9 mouse cellular contexts compared by ENCODE assay signal in the genomic region with DNA sequence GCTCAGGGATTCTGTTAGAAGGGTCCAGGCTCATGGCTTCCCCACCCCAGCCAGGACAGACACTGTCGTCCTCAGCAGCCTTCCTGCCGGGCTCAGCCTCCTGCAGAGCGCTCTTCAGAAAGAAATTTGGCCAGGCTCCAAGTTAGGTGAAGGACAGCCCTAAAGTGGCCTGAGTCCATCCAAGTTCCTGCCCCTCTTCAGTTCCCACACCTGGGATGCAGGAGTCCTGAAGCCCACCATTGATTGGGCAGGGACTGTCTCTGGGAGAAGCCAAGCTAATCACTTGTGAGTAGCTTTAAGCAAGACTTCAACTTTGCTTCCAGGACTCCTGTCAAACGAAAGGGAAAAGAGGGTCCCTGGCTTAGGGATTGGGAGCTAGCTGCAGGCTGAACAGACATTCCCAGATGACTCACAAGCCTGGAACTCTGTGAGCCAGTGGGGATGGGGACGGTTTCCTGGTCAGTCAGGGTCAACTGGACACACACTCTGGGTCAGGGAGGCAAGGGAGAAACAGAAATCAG. TPM values are rescaled to one million over a fixed set of nuclear protein-coding genes. Genes with fewer than 3 reads are reported as not detected.
DNase-seq lines count a peak whose midpoint lies in the region; ATAC-seq lines count a peak whose summit lies in the region.
"Had no signal": no experiment of that assay in that cellular context is flagged by ENCODE, and none has a peak within 500 bp of the region (broad histone marks: within the 10 kb centered on the region; RNA-seq: fewer than 3 reads in every experiment).

No protein-coding gene starts in this region.

- no peaks in the 10 kb centered on the region for H3K9me3 ChIP-seq in hindbrain, embryonic 16.5 days (ENCODE audit: control insufficient read depth, low read length)
- H3K9me3 ChIP-seq in hindbrain, embryonic 11.5 days (ENCODE audit: control insufficient read depth, low read length) = no peaks in the 10 kb centered on the region
- H3K9me3 ChIP-seq in embryonic facial prominence, embryonic 15.5 days (replicated peaks) = no peaks in the 10 kb centered on the region
- H3K9me3 ChIP-seq in limb, embryonic 10.5 days (replicated peaks) = no peaks in the 10 kb centered on the region
- H3K9me3 ChIP-seq in forebrain, embryonic 15.5 days = no peaks in the 10 kb centered on the region

- no peaks in the 10 kb centered on the region for H3K36me3 ChIP-seq in hindbrain, embryonic 16.5 days (ENCODE audit: control insufficient read depth, insufficient read depth, low read length)
- no peaks in the 10 kb centered on the region for H3K36me3 ChIP-seq in hindbrain, embryonic 11.5 days (ENCODE audit: control insufficient read depth, insufficient read depth, low read length)
- no peaks in the 10 kb centered on the region for H3K36me3 ChIP-seq in embryonic facial prominence, embryonic 15.5 days
- no peaks in the 10 kb centered on the region for H3K36me3 ChIP-seq in limb, embryonic 10.5 days
- no peaks in the 10 kb centered on the region for H3K36me3 ChIP-seq in forebrain, embryonic 15.5 days

- no peak overlapping the region for H3K27ac ChIP-seq in hindbrain, embryonic 16.5 days (ENCODE audit: low read depth, low read length)
- H3K27ac ChIP-seq in hindbrain, embryonic 11.5 days (ENCODE audit: low read depth, low read length) = no peak overlapping the region
- H3K27ac ChIP-seq in embryonic facial prominence, embryonic 15.5 days (replicated peaks) = peak overlapping the region; percentile 95
- H3K27ac ChIP-seq in limb, embryonic 10.5 days = peak overlapping the region; percentile 92
- H3K27ac ChIP-seq in forebrain, embryonic 15.5 days (replicated peaks) = no peak overlapping the region

- H3K4me3 ChIP-seq in hindbrain, embryonic 16.5 days (ENCODE audit: low read length) = no peak overlapping the region
- no peak overlapping the region for H3K4me3 ChIP-seq in hindbrain, embryonic 11.5 days (ENCODE audit: low read depth, low read length)
- H3K4me3 ChIP-seq in embryonic facial prominence, embryonic 15.5 days (replicated peaks) = no peak overlapping the region
- H3K4me3 ChIP-seq in limb, embryonic 10.5 days = peak overlapping the region; percentile 28; the same call in 1 of the 2 replicates
- no peak overlapping the region for H3K4me3 ChIP-seq in forebrain, embryonic 15.5 days

- H3K27me3 ChIP-seq in hindbrain, embryonic 16.5 days (replicated peaks; ENCODE audit: control insufficient read depth, insufficient read depth, low read length) = peaks cover 7% of the 10 kb centered on the region; the same call in 1 of the 2 replicates
- H3K27me3 ChIP-seq in hindbrain, embryonic 11.5 days (ENCODE audit: control insufficient read depth, insufficient read depth, low read length) = peaks cover under 1% of the 10 kb centered on the region
- no peaks in the 10 kb centered on the region for H3K27me3 ChIP-seq in embryonic facial prominence, embryonic 15.5 days
- H3K27me3 ChIP-seq in limb, embryonic 10.5 days (ENCODE audit: low read depth, poor library complexity, severe bottlenecking) = peaks cover 12% of the 10 kb centered on the region; the same call in 1 of the 2 replicates
- no peaks in the 10 kb centered on the region for H3K27me3 ChIP-seq in forebrain, embryonic 15.5 days

- ATAC-seq in hindbrain, embryonic 16.5 days = no peak
- ATAC-seq in hindbrain, embryonic 11.5 days (ENCODE audit: low FRiP score) = no peak
- no peak for ATAC-seq in embryonic facial prominence, embryonic 15.5 days (ENCODE audit: insufficient number of reproducible peaks, low FRiP score, low TSS enrichment, low read depth)
- ATAC-seq in forebrain, embryonic 15.5 days (replicated peaks) = no peak

- peaks cover 6% of the 10 kb centered on the region; the same call in 1 of the 2 replicates for H3K4me1 ChIP-seq in hindbrain, embryonic 16.5 days (ENCODE audit: control insufficient read depth, insufficient read depth, low read depth, low read length)
- peaks cover 3% of the 10 kb centered on the region; the same call in 1 of the 2 replicates for H3K4me1 ChIP-seq in hindbrain, embryonic 11.5 days (replicated peaks; ENCODE audit: control insufficient read depth, insufficient read depth, low read length)
- peaks cover 61% of the 10 kb centered on the region for H3K4me1 ChIP-seq in embryonic facial prominence, embryonic 15.5 days
- peaks cover 52% of the 10 kb centered on the region for H3K4me1 ChIP-seq in limb, embryonic 10.5 days
- H3K4me1 ChIP-seq in forebrain, embryonic 15.5 days = peaks cover 12% of the 10 kb centered on the region

- H3K4me2 ChIP-seq in hindbrain, embryonic 16.5 days (ENCODE audit: low read length) = no peak overlapping the region
- no peak overlapping the region for H3K4me2 ChIP-seq in hindbrain, embryonic 11.5 days (replicated peaks; ENCODE audit: low read depth, low read length)
- no peak overlapping the region for H3K4me2 ChIP-seq in embryonic facial prominence, embryonic 15.5 days (replicated peaks)
- no peak overlapping the region for H3K4me2 ChIP-seq in forebrain, embryonic 15.5 days (replicated peaks)
- H3K4me2 ChIP-seq: midbrain, embryonic 11.5 days had no signal

- H3K9ac ChIP-seq in hindbrain, embryonic 16.5 days (ENCODE audit: low read depth, low read length) = peak overlapping the region; percentile 17; the same call in 1 of the 2 replicates
- H3K9ac ChIP-seq in hindbrain, embryonic 11.5 days (ENCODE audit: low read depth, low read length) = no peak overlapping the region
- no peak overlapping the region for H3K9ac ChIP-seq in embryonic facial prominence, embryonic 15.5 days
- H3K9ac ChIP-seq in forebrain, embryonic 15.5 days (replicated peaks) = no peak overlapping the region

- DNase-seq in hindbrain, embryonic 11.5 days (ENCODE audit: low spot score) = no peak
- DNase-seq in MN1 (ENCODE audit: low spot score) = peak; percentile 64
- DNase-seq in limb, embryonic 10.5 days (ENCODE audit: low spot score) = peak; percentile 58
- no peak for DNase-seq in cerebellum, adult 11-12 months
- DNase-seq in cerebellum, postnatal 14 days = no peak

- 21% methylated on average over 5 of the region's 5 CpGs for WGBS in hindbrain, embryonic 16.5 days
- 23% methylated on average over 5 of the region's 5 CpGs for WGBS in hindbrain, embryonic 11.5 days
- WGBS in embryonic facial prominence, embryonic 15.5 days = 5% methylated on average over 5 of the region's 5 CpGs
- WGBS in limb, embryonic 10.5 days = 22% methylated on average over 5 of the region's 5 CpGs
- 17% methylated on average over 5 of the region's 5 CpGs for WGBS in forebrain, embryonic 15.5 days

RNA-seq across cellular contexts. Expression of a gene that starts 8.2 kb away (rescaled TPM):
- polyA plus RNA-seq in hindbrain, embryonic 16.5 days (2015; fragmentation: Nextera tagmentation; extraction: Ambion mirVana) = 105 and 275 TPM in 2 replicates
- polyA plus RNA-seq in hindbrain, embryonic 11.5 days (2014; fragmentation: Nextera tagmentation; extraction: Ambion mirVana) = 122 and 135 TPM in 2 replicates
- polyA plus RNA-seq in embryonic facial prominence, embryonic 15.5 days (2015; fragmentation: Nextera tagmentation; extraction: Ambion mirVana) = 4,177 and 4,242 TPM in 2 replicates
- 81.4 and 104 TPM in 2 replicates for polyA plus RNA-seq in limb, embryonic 10.5 days (2016; fragmentation: Nextera tagmentation; extraction: Ambion mirVana)
- 40.2 and 40.5 TPM in 2 replicates for polyA plus RNA-seq in forebrain, embryonic 15.5 days (2015; fragmentation: Nextera tagmentation; extraction: Ambion mirVana)

RNA-seq across cellular contexts. Expression of a gene that starts 39.6 kb away (rescaled TPM):
- not detected in 2 replicates for polyA plus RNA-seq in hindbrain, embryonic 16.5 days (2015; fragmentation: Nextera tagmentation; extraction: Ambion mirVana)
- polyA plus RNA-seq in hindbrain, embryonic 11.5 days (2014; fragmentation: Nextera tagmentation; extraction: Ambion mirVana) = not detected in 2 replicates
- polyA plus RNA-seq in embryonic facial prominence, embryonic 15.5 days (2015; fragmentation: Nextera tagmentation; extraction: Ambion mirVana) = 0.25 TPM in 1 of 2 replicates, not detected in the other
- not detected in 2 replicates for polyA plus RNA-seq in limb, embryonic 10.5 days (2016; fragmentation: Nextera tagmentation; extraction: Ambion mirVana)
- polyA plus RNA-seq in forebrain, embryonic 15.5 days (2015; fragmentation: Nextera tagmentation; extraction: Ambion mirVana) = not detected in 2 replicates
- polyA plus RNA-seq: midbrain, embryonic 11.5 days had no signal

RNA-seq across cellular contexts. Expression of a gene that starts 48.3 kb away (rescaled TPM):
- polyA plus RNA-seq in hindbrain, embryonic 16.5 days (2015; fragmentation: Nextera tagmentation; extraction: Ambion mirVana) = 0.24 and 1.3 TPM in 2 replicates
- polyA plus RNA-seq in hindbrain, embryonic 11.5 days (2014; fragmentation: Nextera tagmentation; extraction: Ambion mirVana) = 0.11 and 0.29 TPM in 2 replicates
- 11.7 and 14.6 TPM in 2 replicates for polyA plus RNA-seq in embryonic facial prominence, embryonic 15.5 days (2015; fragmentation: Nextera tagmentation; extraction: Ambion mirVana)
- 0.23 TPM in 1 of 2 replicates, not detected in the other for polyA plus RNA-seq in limb, embryonic 10.5 days (2016; fragmentation: Nextera tagmentation; extraction: Ambion mirVana)
- not detected in 2 replicates for polyA plus RNA-seq in forebrain, embryonic 15.5 days (2015; fragmentation: Nextera tagmentation; extraction: Ambion mirVana)
- polyA plus RNA-seq: midbrain, embryonic 11.5 days had no signal

Comparison
In these comparisons a context has a peak if more than half of its experiments do, and no peak if none do; other contexts are left out.
1. H3K27ac ChIP-seq: peak in embryonic facial prominence, embryonic 15.5 days (single experiment) and limb, embryonic 10.5 days (single experiment); none in hindbrain, embryonic 16.5 days (single experiment), hindbrain, embryonic 11.5 days (single experiment) and forebrain, embryonic 15.5 days (single experiment).
2. DNase-seq: peak in MN1 (single experiment) and limb, embryonic 10.5 days (single experiment); none in hindbrain, embryonic 11.5 days (single experiment), cerebellum, adult 11-12 months (single experiment) and cerebellum, postnatal 14 days (0 of 2).
3. RNA of a gene that starts 8.2 kb away (polyA plus RNA-seq): 4,177 to 4,242 TPM in embryonic facial prominence, embryonic 15.5 days; 122 to 135 TPM in hindbrain, embryonic 11.5 days, 105 to 275 TPM in hindbrain, embryonic 16.5 days, 81.4 to 104 TPM in limb, embryonic 10.5 days and 40.2 to 40.5 TPM in forebrain, embryonic 15.5 days; every median in the first group is over 10 times any median in the second.